Mouse (Mus musculus): ENCODE data around the gene Pdcd6ip.

DNA sequence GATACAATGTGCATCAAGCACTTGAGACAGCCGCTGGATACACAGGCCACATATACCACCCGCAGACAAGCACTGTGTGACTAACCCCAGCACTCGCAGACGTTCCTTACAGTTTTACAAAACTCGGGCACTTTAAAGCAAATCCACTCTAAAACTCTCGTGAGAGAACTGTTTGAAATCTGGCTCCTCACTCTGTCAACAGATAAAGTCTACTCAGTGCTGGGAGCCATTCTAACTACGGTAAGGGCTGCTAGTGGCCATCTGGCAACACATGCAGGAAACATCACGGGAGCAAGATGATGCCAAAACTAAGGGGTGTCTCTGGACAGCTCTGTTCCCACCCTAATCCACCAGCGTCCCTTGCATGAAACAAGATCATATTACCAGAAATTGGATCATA lies 1.2 kb downstream of the Pdcd6ip start:
- no peak for TF ChIP-seq POLR2A (IDR thresholded peaks at IDR 0.05; ENCODE audit: insufficient read depth, low read depth, low read length)
- no peak for TF ChIP-seq CTCF (IDR thresholded peaks at IDR 0.05; ENCODE audit: insufficient read depth, low read depth, low read length)

All from olfactory bulb, adult 2 months (tissue).